In genomic region chr17:6738836-6739235, GRCm38 (mm10) we compare ENCODE assay signal across 17 mouse cellular contexts.
"Had no signal": no experiment of that assay in that cellular context is flagged by ENCODE, and none has a peak within 500 bp of the region (broad histone marks: within the 10 kb centered on the region; RNA-seq: fewer than 3 reads in every experiment).

No protein-coding gene starts in this region.

- DNase-seq: layer of hippocampus, adult 9-11 months; lung, embryonic 14.5 days; right cerebral cortex, adult 18-20 months; right cerebral cortex, postnatal 14 days; thymus, postnatal 25 days had no signal

- H3K27ac ChIP-seq: intestine, embryonic 15.5 days; layer of hippocampus, adult 2 months; limb, embryonic 12.5 days; limb, embryonic 15.5 days; liver, embryonic 14.5 days; midbrain, embryonic 12.5 days; midbrain, embryonic 15.5 days; stomach, postnatal 0 days had no signal

- H3K27me3 ChIP-seq: intestine, embryonic 15.5 days; limb, embryonic 12.5 days; limb, embryonic 15.5 days; midbrain, embryonic 15.5 days had no signal

- ATAC-seq: intestine, embryonic 15.5 days; liver, postnatal 0 days; lung, postnatal 0 days; midbrain, embryonic 15.5 days had no signal

- H3K4me3 ChIP-seq: intestine, embryonic 15.5 days; layer of hippocampus, adult 2 months; limb, embryonic 12.5 days; limb, embryonic 15.5 days; midbrain, embryonic 12.5 days; midbrain, embryonic 15.5 days; myocyte had no signal

- H3K9ac ChIP-seq: intestine, embryonic 15.5 days; limb, embryonic 12.5 days; limb, embryonic 15.5 days; liver, embryonic 14.5 days; liver, postnatal 0 days; lung, embryonic 14.5 days; midbrain, embryonic 12.5 days; midbrain, embryonic 15.5 days had no signal

- H3K36me3 ChIP-seq: midbrain, embryonic 15.5 days had no signal

- H3K9me3 ChIP-seq: intestine, embryonic 15.5 days; limb, embryonic 12.5 days; limb, embryonic 15.5 days; midbrain, embryonic 12.5 days; midbrain, embryonic 15.5 days had no signal

- H3K4me2 ChIP-seq: intestine, embryonic 15.5 days; limb, embryonic 12.5 days; limb, embryonic 15.5 days; liver, embryonic 11.5 days; lung, embryonic 14.5 days; midbrain, embryonic 12.5 days; midbrain, embryonic 15.5 days had no signal
